Mouse (Mus musculus): ENCODE data around the gene Mrps18a. TPM values are rescaled to one million over a fixed set of nuclear protein-coding genes. Genes with fewer than 3 reads are reported as not detected.

Gene Mrps18a
- polyA plus RNA-seq (2014; fragmentation: Illumina TruSeq; extraction: RNeasy Lipid Tissue Mini Kit (QIAGEN cat#74804); ENCODE audit: insufficient read depth, low read depth, low replicate concordance) = 70.9 TPM

GRCm38 (mm10) chr17:46110402-46111289 lies at the start of gene Mrps18a:
Gene Mrps18a, plus strand, starts transcription at chr17:46110986.

GRCm38 (mm10) chr17:46143578-46144423 lies 33.0 kb downstream of the Mrps18a start, which contains the start of gene Rsph9:
Gene Rsph9, minus strand, starts transcription at chr17:46144216.

GRCm38 (mm10) chr17:46152847-46153782 lies 42.3 kb downstream of the Mrps18a start, which contains the start of gene Mad2l1bp:
Gene Mad2l1bp, minus strand, starts transcription at chr17:46153553.

GRCm38 (mm10) chr17:46160686-46161085 lies 49.9 kb downstream of the Mrps18a start, which contains the start of gene Gtpbp2:
Gene Gtpbp2, plus strand, starts transcription at chr17:46161032.

Other genes starting within 250 kb of the Mrps18a start
- 283 TPM for gene Vegfa, start 78.6 kb upstream of the Mrps18a start, polyA plus RNA-seq (2014; fragmentation: Illumina TruSeq; extraction: RNeasy Lipid Tissue Mini Kit (QIAGEN cat#74804); ENCODE audit: insufficient read depth, low read depth, low replicate concordance)
- gene Rsph9, start 33.2 kb downstream of the Mrps18a start, polyA plus RNA-seq (2014; fragmentation: Illumina TruSeq; extraction: RNeasy Lipid Tissue Mini Kit (QIAGEN cat#74804); ENCODE audit: insufficient read depth, low read depth, low replicate concordance) = 26.4 TPM
- 18.3 TPM for gene Mad2l1bp, start 42.6 kb downstream of the Mrps18a start, polyA plus RNA-seq (2014; fragmentation: Illumina TruSeq; extraction: RNeasy Lipid Tissue Mini Kit (QIAGEN cat#74804); ENCODE audit: insufficient read depth, low read depth, low replicate concordance)
- 35.6 TPM for gene Gtpbp2, start 50.0 kb downstream of the Mrps18a start, polyA plus RNA-seq (2014; fragmentation: Illumina TruSeq; extraction: RNeasy Lipid Tissue Mini Kit (QIAGEN cat#74804); ENCODE audit: insufficient read depth, low read depth, low replicate concordance)
- 4.1 TPM for gene Polh, start 91.7 kb downstream of the Mrps18a start, polyA plus RNA-seq (2014; fragmentation: Illumina TruSeq; extraction: RNeasy Lipid Tissue Mini Kit (QIAGEN cat#74804); ENCODE audit: insufficient read depth, low read depth, low replicate concordance)
- 11.6 TPM for gene Xpo5, start 91.8 kb downstream of the Mrps18a start, polyA plus RNA-seq (2014; fragmentation: Illumina TruSeq; extraction: RNeasy Lipid Tissue Mini Kit (QIAGEN cat#74804); ENCODE audit: insufficient read depth, low read depth, low replicate concordance)
- 50.4 TPM for gene Polr1c, start 137.1 kb downstream of the Mrps18a start, polyA plus RNA-seq (2014; fragmentation: Illumina TruSeq; extraction: RNeasy Lipid Tissue Mini Kit (QIAGEN cat#74804); ENCODE audit: insufficient read depth, low read depth, low replicate concordance)
- gene Yipf3, start 137.1 kb downstream of the Mrps18a start, polyA plus RNA-seq (2014; fragmentation: Illumina TruSeq; extraction: RNeasy Lipid Tissue Mini Kit (QIAGEN cat#74804); ENCODE audit: insufficient read depth, low read depth, low replicate concordance) = 85.3 TPM
- 3.4 TPM for gene Lrrc73, start 142.5 kb downstream of the Mrps18a start, polyA plus RNA-seq (2014; fragmentation: Illumina TruSeq; extraction: RNeasy Lipid Tissue Mini Kit (QIAGEN cat#74804); ENCODE audit: insufficient read depth, low read depth, low replicate concordance)
- gene Tjap1, start 172.0 kb downstream of the Mrps18a start, polyA plus RNA-seq (2014; fragmentation: Illumina TruSeq; extraction: RNeasy Lipid Tissue Mini Kit (QIAGEN cat#74804); ENCODE audit: insufficient read depth, low read depth, low replicate concordance) = 10.1 TPM
- 0.30 TPM for gene Dlk2, start 186.4 kb downstream of the Mrps18a start, polyA plus RNA-seq (2014; fragmentation: Illumina TruSeq; extraction: RNeasy Lipid Tissue Mini Kit (QIAGEN cat#74804); ENCODE audit: insufficient read depth, low read depth, low replicate concordance)
- 2.1 TPM for gene Abcc10, start 217.4 kb downstream of the Mrps18a start, polyA plus RNA-seq (2014; fragmentation: Illumina TruSeq; extraction: RNeasy Lipid Tissue Mini Kit (QIAGEN cat#74804); ENCODE audit: insufficient read depth, low read depth, low replicate concordance)

Measured in lung, adult 10 weeks (tissue).